Mouse (Mus musculus) brain, embryonic 14.5 days (tissue): ENCODE measurements around the gene Lrrfip2.

Experiments used
- CTCF ChIP-seq: fragments of 200-500 bp; IDR thresholded peaks from 2 replicates; pipeline ENCODE4 v1.5.1; 2012; ENCODE audit warnings: inconsistent platforms, mild to moderate bottlenecking, moderate library complexity, borderline replicate concordance; ENCODE audit not compliant: insufficient read depth, insufficient read length; ENCODE audit errors: extremely low read depth
- POLR2A ChIP-seq: fragments of 200-500 bp; IDR thresholded peaks from 2 replicates; pipeline ENCODE4 v1.6.1; 2012; ENCODE audit warnings: mild to moderate bottlenecking, inconsistent platforms, borderline replicate concordance; ENCODE audit not compliant: poor library complexity, insufficient read depth, insufficient read length, severe bottlenecking; ENCODE audit errors: extremely low read depth

DNA sequence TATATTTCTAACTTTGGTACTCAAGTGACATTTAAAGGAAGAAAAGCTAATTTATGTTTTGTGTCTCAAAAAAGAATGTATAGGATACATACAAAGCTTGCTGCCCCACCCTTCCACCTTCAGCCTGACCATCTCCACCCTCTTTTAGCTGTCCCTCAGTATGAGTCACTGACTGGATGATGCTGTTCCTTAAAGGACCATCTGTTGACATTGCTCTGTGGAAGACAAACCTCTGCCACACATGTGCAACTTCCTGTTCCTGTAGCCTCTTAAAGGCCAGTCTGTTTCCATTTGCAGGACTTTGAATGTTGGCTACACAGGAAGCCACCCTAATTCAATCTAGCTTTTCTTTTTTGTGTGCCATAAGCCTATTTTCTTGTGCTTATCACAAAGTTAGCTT lies 99.0 kb downstream of the Lrrfip2 start:
- TF ChIP-seq CTCF (no peak), POLR2A (no peak)
